Mouse (Mus musculus) thymus, adult 18-20 months (tissue): Measurements from ENCODE around the gene Stx8.

ENCODE experiments used
- DNase-seq, 2 experiments: peaks; one replicate each; pipeline ENCODE4 v3.0.0; 2022; ENCODE audit warnings: mixed read lengths in 2 of 2

Stx8 gene

DNA sequence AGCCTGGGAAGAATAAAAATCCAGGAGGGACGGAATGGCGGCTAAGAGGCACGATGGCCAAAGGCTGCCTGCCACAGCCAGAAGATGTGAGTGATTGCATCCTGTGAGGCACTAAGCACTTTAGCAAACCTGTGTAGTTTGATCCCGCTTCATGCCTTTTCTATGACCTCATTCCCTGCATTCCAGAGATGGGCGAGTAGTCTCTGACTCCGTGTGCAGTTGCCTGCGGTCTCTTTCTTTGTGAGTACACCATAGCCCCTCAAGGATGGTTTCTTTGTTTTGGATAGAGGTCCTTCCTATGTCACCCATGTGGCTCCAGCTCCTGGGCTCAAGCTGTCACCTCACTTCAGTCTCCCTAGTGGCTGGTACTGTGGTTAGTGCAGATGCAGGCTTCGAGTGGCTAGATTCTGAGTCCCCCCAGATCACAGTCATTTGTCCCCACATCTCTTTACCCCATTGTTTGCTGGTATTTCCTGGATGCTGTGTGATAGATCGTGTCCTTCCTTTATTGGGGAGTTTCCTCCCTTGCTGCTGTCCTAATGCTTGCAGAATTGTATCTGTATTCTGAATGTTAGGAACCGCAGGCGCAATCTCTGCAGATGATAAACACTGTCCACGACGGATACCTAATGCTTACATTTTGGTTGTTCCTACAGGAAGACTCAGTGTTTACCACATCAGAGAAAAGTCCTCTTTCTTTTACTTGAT, 124.0 kb downstream of the Stx8 start:
- DNase-seq: no peak

DNA sequence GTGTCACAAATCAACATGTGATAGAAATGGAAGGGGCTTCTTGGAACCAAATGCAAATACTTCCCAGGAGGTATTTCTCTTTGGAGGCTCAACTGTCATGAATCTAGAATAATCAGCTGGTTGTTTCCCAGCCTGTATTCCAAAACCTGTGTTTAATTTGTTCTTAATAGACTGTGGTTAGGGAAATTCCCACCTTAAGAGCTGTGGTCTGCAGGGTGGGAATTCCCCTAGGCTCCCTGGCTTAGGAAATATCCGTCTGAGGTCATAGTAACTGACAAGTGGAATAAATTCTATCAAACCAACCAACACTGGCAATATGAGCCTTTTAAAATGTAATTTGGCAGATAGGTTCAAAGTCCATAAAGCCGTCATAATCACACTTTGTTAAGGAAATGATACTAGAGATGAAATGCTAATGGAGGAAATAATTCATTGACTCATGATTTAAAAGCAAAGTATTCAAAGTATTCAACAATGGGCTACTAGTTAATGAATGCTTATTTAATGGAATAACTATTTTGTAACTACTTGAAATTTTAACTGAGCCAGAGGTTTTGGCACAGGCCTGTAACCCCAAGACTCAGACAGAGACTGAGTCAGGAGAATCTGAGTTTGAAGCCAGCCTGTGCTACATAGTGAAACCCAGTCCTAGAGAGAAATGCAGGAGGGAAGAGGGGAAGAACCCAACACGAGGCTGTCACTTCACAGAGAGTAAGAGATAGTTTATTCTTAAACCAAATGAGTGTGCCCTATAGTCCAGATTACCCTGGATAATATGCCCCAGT, 126.2 kb downstream of the Stx8 start:
- DNase-seq: no peak

DNA sequence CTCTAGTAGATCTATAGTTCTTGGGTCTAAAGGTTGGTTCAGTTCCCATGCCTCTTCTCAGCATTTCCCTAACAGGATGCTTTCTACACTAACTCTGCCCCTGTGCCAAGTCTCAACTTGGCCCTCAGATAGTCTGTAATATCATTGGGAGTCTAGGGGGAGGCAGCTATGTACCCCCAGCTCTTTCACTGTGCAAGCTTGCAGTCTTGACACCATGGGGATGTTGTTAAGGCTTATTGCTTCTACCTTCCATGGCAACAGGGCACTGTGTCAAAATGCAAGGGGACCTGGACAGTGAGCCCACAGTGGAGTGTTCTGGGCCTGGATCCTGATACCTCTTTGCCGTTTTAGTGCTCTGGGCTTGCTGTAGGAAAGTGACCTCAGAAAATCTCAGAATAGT, 135.6 kb downstream of the Stx8 start:
- DNase-seq: no peak

DNA sequence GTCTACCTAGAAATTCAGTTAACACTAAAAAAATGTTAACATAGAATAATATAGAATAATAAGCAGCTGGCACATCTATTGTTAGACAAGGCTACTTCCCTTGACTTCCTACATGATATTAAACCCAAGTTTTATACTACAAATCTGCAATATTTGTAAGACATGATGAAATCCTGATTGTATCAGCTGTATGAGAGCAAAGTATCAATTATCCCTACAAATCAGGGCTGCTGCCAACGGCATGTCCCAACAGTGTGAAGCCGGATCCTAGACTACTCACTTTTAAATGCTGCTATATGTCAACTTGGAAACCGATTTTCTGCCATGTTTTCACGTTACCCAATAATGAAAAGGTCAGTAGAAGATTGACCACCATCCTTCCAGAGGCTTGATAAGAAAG, 137.5 kb downstream of the Stx8 start:
- DNase-seq: no peak

DNA sequence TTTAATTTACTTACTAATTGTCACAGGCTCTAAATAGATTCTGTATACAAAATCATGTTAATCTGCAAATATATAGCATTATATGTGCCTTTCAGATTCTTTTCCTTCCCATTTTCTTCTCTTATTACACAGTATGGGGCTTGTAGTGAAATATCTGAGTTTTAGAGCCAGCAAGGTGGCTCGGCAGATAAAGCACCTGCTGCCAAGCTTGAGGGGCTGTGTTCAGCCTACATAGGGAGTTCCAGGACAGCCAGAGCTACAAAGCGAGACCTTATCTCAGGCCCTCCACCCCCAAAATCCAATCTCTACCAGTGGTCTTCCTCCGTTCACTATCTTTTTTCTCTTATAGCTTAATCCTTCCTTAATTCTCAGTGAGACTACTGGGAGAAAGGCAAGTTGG, 140.1 kb downstream of the Stx8 start:
- DNase-seq: no peak

DNA sequence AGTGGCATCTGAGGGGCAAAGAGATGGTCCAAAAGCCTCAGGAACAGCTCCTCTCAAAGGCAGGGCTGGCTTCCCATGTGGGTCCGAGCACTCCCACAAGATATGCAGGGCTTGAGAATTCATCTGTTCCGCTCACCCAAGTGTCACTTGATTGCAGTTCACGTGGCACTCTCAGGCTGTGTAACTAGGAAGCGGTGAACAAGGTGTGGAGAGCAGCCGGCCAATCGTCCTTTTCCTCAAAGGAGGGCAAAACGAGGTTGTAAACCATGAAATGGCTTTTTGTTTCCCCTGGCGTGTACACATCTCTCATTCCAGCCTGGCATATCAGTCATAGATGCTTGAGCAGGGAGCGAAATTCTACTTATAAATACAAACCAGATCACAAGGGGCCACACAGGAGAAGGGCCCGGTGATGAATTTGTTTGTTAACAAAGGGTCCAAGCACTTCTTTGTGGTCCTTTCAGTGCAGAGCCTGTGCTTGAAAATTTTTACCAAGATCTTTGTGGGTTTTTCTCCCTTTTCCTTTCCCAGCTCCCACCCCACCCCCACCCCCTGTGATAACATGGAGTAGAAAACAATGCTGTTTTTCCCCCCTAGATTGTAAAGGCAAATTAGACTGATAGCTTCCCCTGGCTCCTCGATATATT, 147.6 kb downstream of the Stx8 start:
- DNase-seq: no peak

DNA sequence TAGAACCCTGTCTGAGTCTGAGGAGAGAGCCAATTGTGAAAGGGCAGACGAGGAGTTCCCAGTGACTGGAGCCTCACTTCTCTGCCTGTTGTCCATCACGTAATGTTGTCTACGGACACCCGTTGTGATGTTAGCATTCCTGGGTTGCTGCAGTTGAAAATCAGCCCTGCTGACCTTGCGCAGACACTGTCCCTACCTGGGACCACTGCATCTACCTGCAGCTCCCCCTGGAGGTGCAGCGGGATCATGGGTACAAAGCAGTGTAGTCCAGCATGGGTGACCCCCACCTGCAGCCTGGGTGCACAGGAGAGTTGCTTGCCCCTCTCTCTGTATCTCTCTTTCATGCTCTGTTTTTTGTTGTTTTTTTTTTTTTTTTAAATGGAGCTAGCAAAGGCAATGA, 148.2 kb downstream of the Stx8 start:
- DNase-seq: no peak

DNA sequence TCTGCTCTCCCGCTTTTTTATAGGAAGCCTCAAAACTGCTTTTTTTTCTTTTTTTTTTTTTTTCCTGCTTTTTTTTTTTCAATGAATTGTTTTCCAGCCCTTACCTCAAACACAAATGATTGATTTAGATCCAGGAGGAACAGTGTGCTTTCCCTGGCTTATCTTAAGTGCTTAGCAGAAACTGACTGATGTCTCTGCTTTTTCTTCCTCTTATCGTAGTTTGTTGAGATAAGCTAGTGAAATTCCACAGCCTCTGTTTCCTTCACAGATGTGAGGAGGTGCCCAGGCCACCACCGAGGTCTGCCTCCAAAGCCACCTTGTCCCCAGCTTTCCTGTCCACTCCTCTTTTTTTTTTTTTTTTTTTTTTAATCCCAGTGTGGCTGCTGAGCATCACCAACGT, 150.2 kb downstream of the Stx8 start:
- DNase-seq: no peak

DNA sequence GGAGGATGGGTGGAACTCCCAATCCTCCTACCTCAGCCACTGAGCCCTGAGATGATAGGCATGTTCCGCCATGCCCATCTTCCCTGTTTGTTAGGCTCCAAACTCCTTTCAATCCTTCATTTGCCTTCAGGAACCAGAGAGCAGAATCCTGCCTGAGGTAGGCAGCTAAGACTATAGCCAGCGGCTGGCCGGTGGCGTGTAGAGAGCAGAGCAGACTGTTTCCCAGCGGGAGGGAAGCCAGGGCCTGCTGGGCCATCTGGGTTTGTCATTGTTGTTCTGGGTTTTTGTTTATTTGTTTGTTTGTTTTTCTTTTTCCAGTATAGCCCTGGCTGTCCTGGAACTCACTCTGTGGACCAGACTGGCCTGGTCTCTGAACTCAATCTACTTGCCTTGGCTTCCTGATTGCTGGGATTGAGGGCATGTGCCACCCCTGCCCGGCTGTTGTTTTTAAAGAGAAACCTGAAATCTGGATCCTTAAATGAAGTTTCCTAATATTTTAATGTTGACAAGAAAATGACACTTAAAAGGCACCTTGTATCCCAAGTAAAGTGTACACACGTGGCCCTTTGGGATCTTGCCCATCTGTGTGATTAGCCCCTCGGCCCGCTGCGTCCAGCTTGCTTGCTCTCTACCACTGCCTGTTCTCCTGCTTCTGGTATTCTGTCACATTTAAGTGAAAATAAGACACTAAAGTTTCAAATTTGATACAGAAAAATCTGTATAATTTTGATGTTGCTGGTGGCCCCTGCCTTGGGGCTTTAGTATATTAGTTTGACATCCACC, 152.1 kb downstream of the Stx8 start:
- DNase-seq: no peak

DNA sequence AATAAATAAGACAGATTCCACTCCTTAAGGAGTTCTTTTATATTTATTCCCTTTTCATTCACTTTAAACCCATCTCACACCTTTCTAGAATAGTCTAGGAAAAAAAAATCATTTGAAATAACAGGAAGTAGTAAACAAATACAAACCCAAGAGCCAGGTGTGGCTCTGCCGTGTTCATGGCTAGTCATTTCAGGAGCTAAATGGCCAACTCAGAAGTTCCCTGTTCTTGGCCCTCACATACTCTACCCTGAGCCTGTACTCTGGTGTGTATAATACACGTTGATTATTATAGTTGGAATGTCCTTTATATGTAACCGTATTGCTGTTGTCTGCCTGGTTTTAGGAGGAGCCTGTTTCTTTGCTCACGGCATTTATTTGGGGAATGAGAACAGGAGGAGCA, 152.7 kb downstream of the Stx8 start:
- DNase-seq: no peak

DNA sequence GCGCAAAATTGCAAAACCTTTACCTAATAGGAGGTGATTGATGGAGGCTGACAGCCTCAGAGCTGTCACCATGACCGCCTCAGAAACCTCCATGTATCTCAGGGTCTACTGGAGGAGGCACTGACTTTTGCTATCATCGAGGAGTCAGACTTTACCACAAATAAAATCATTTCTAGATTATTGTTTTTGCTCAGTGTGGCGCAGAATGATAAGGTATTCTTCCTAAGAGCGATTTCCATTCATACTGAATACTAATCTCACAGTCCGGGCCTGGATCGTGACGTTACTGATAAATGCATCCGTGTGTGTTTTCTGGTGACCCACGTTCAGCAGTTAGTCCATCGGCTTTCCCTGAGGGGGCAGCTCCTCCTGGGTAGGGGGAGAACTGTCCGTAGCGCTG, 153.1 kb downstream of the Stx8 start:
- DNase-seq: no peak

DNA sequence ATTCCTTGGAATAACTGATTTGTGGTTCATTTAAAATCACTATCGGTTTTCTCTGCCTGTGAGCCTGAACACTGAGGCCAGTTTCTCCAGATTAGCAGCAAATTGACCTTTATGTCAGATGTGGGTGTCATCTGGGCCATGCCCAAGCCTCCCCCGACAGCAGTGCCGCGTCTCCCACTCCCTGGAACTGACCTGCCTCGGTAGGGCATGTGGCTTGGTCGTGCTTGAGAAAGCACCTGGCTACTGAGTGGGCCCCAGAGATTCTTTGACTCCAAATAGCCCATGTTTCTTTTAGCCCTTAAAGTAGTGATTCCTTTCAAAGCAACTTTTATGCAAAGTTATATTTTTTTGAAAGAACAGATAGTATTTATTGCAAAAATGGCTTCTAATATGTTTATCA, 155.3 kb downstream of the Stx8 start:
- DNase-seq: no peak

DNA sequence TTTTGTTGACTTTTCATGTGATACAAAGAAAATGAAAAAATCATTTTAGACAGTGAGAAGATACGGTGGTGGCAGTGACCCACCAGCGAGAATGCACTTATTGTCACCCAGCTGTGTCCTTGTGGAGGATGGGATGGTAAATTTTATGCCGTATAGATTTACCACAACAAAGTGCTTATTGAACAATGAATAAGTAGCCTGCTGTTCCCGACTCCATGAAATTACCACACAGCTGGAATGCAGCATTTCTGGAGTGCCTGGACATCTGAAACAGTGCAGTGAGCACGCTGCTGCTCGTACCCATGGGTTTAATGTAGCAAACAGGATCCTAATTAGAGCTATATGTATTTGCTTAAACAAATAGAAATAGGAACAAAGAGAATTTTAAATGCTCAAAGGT, 155.7 kb downstream of the Stx8 start:
- DNase-seq: no peak

DNA sequence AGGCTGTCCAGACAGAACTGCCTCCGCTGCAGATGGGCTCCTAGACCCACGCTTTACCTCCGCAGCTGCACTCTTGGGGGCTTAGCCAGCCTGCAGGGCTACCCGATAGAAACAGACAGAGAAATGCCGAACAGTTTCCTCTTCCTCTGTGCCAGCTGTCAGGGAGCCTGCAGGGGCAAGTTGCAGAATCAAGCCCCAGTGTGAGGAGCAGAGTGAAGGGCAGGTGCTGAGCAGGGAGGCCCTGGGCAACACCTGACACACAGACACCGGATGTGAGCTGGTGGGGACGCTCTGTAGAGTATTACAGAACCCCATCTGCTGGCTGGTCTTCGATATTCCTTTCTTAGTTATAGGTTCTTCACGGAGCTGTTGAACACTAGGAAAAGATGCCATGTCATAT, 160.1 kb downstream of the Stx8 start:
- DNase-seq: peak; percentile 76 to 87

DNA sequence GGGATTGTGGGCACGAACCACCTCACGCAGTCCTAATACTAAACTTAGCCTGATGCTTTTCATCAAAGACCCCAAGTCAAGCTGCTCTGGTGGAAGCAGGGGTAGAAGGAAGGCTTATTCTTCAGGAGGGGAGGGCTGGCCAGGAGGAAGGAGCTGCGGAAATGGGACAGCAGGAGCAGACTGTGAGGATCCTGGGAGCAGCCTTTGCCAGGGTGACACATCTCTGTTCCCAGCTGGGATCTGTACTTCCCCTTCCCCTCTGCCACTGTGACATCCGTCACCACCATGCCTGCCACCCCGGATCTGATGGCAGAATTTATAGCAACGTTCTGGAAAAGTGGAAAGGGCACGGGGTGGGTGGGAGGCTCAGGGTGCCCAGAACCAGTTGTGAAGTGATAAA, 168.5 kb downstream of the Stx8 start:
- no peak for DNase-seq

DNA sequence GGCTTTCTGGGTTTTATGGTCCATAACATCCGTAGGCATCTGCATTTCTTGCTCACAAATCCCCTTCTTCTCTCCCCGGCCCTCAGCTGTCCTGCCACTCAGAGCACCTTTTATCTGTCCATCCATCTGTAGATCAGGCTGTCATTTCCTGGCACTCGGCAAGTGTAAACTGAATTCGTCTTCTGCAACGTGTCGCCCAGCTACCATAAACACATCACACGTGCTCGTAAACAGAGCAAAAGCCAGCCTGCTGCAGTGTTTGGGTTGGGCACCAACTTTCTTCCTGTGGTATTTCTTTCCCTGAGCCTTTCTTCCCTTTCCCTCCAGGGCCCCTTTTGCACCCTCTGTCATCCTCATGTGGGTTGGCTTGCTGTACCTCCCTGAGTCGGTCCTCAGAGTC, 169.4 kb downstream of the Stx8 start:
- no peak for DNase-seq

DNA sequence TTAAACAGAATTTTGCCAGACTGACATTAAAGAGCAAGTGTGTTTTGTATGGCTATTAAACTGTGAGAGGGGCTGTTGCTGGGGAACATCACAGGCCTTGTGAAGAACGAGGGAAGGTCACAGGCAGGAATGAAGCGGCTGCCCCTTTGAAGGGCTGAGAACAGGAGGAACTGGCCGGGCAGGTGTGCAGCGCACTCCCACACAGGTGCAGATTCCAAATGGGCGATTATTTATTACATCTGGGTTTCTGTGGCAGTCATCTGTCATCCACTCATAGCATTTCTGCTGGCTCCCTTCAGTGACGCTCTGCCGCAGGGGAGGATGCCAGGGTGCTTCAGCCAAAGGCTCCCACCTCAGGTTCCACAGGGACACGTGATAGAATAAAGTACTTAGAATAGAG, 170.7 kb downstream of the Stx8 start:
- no peak for DNase-seq

DNA sequence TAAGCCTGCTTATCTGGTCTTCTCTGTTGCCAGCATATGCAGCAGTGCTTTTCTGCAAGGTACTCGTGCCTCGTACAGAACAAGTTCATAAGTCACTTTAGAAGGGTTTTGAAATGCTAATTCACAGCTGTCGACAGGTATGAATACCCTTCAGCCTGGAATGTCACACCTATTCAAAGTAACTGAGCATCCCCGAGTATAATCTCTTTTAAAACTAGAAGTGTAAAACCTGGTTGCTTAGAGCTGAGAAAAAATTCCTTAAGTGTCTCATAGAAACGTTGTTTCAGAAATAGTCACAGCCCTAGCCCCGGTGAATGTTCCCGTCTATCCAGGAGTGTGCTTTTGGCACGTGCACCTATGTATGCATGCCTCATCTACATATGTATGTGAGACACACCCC, 176.3 kb downstream of the Stx8 start:
- no peak for DNase-seq

DNA sequence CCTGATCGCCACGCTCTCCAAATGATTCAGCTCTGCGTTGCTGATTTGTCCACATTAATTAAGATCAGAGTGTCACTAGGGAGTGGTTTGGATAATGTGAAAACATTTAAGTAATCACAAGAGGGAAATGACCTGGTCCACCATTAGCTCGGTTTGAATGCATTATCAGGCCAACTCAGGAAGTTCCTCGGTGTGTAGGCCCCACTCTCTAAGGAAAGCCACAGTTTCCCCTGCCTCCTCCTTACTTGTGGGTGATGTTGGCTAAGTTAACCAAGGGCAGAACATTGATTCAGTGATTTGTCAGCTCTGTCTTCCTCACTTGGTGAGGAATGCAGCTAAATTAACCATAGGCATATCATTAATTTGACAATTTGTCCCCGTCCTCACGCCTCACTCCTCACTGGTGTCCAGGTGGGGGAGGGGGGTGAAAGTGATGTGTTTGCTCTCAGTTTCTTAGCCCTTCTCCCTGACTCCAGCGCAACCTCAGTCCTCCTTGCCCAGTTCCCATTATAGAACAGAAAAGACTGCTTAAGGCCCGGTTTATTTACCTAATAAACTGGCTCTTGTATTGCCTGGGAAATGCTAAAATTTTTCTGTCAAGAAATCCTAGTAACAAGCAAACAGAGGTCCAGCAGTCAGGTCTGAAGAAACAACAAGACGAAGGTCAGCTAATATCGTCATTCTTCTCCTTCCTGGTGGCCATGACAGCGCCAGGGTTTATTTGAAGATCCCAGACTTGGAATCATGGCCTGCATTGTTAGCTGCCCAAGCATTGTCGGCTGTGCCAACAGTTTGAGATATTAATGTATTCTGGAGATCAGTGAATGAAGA, 178.5 kb downstream of the Stx8 start:
- no peak for DNase-seq

DNA sequence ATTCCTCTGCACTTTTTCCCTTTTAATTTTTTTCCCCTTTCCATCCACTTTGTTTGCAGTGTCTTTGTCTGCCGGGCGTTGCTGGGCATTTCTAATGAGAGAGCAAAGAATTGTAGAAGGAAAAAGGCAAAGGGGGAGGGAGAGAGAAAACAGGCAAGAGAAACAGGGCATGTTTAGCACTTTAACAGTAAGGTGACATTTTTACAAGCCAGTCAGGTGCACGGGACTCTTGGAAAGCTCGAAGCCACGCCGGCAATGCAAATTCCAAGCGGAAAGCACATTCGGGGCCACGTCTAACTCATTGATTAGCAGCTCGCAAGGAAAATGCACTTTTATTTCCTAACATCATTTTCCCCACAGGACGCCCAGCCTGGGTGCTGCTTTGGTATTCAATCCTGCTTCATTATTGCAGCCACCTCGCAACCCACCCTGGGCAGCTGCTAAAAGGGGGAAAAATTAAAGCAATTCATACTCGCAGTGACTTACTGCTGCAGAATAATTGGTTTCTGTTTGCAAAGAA, 179.1 kb downstream of the Stx8 start:
- no peak for DNase-seq

DNA sequence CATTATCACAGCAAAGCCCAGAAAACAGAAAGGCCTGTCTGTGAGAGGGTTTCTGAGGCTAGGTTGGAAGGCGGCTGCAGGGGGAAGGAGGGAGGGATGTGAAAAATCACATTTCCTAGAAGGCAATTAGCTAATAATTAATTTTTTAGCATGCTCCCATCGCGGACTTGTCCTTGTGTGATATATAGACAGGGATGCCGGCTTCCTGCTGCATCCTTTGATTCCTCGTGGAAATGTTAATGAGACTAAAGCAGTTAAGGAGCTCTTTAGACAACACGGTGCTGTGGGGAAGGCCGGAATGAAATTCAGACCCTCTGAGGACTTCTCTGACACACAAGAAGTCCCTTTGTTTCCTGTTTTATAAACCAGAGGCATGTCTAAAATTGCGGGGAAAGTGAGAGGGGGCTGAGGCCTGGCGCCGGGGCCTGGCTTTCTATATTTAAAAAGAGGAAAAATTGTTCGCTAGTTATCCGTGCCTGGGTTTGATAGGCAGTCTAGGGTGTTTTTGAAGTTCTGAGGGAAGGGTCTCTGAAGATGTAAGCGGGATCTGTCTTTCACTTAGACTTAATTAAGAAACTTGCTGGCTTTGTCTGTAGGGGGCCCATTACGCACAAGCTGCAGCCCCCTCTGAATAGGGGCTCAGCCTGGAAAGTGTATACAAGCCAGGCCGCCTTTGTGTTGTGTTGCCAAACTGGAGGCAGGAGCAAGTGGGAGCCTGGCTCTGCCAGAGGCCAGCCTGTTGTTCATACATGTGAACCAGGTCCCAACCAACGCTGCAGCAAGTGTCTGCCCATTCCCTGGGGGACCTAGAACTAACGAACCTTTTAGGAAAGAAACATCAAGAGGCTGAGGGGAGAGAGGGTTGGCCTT, 179.8 kb downstream of the Stx8 start:
- no peak for DNase-seq
